Mouse (Mus musculus) embryonic facial prominence, embryonic 11.5 days (tissue): ENCODE data around the gene Pacs1. TPM values are rescaled to one million over a fixed set of nuclear protein-coding genes. Genes with fewer than 3 reads are reported as not detected.
"Not testable (repeated sequence)": the region's sequence is repeated elsewhere in the genome, so short reads cannot be mapped to it uniquely, and the experiment has no call there.

ENCODE experiments used
- ATAC-seq: fragments of 200-750 bp; cut with Nextera tagmentation; replicated peaks from 2 replicates; pipeline ENCODE4 v1.8.0; 2017; ENCODE audit warnings: low read depth; ENCODE audit not compliant: insufficient number of reproducible peaks, low FRiP score, low TSS enrichment
- DNase-seq: peaks from one replicate; pipeline ENCODE4 v3.0.0-alpha.2; 2015; ENCODE audit warnings: low spot score
- H3K27ac ChIP-seq: fragments of 300-500 bp; sonication (generic); replicated peaks from 2 replicates; pipeline ENCODE4 v1.5.1; 2014; ENCODE audit warnings: mild to moderate bottlenecking, low read depth, low read length, control low read depth
- H3K27me3 ChIP-seq: fragments of 300-500 bp; sonication (generic); 2 replicates; pipeline ENCODE4 v1.6.1; 2014; ENCODE audit warnings: mild to moderate bottlenecking, low read length, moderate library complexity, mixed read lengths; ENCODE audit not compliant: control insufficient read depth, insufficient read depth
- H3K36me3 ChIP-seq: fragments of 300-500 bp; sonication (generic); replicated peaks from 2 replicates; pipeline ENCODE4 v1.6.1; 2014; ENCODE audit warnings: low read depth, mild to moderate bottlenecking, low read length, moderate library complexity, mixed read lengths; ENCODE audit not compliant: control insufficient read depth, insufficient read depth
- H3K4me1 ChIP-seq: fragments of 300-500 bp; sonication (generic); 2 replicates; pipeline ENCODE4 v1.6.1; 2014; ENCODE audit warnings: low read length, mixed read lengths; ENCODE audit not compliant: control insufficient read depth, insufficient read depth
- H3K4me2 ChIP-seq: fragments of 300-500 bp; sonication (generic); 2 replicates; pipeline ENCODE4 v1.6.1; 2014; ENCODE audit warnings: low read depth, mild to moderate bottlenecking, control low read depth, low read length, moderate library complexity
- H3K4me3 ChIP-seq: fragments of 300-500 bp; sonication (generic); 2 replicates; pipeline ENCODE4 v1.5.1; 2014; ENCODE audit warnings: low read depth, low read length, control low read depth
- H3K9ac ChIP-seq: fragments of 300-500 bp; sonication (generic); replicated peaks from 2 replicates; pipeline ENCODE4 v1.6.1; 2014; ENCODE audit warnings: mild to moderate bottlenecking, control low read depth, low read length
- H3K9me3 ChIP-seq: fragments of 300-500 bp; sonication (generic); replicated peaks from 2 replicates; pipeline ENCODE4 v1.6.1; 2016; ENCODE audit warnings: mild to moderate bottlenecking, low read length, inconsistent platforms, mixed read lengths; ENCODE audit not compliant: control insufficient read depth
- WGBS: fragments of 180-500 bp; shearing (Covaris S2); extraction: QIAGEN DNeasy Blood & Tissue Kit; methylation state at CpG from one replicate; pipeline ENCODE4 v1.1.7; 2014; 5-methylcytosine and 5-hydroxymethylcytosine counted together
- polyA plus RNA-seq: library from polyadenylated mRNA; unstranded; fragments of >200 nt; fragmentation: Nextera tagmentation; extraction: Ambion mirVana; gene quantifications from 2 replicates; pipeline ENCODE4 v1.2.1, GENCODE M21; 2014

Gene Pacs1
- polyA plus RNA-seq, 1 experiment from 2014 or later = 24.4 TPM

DNA sequence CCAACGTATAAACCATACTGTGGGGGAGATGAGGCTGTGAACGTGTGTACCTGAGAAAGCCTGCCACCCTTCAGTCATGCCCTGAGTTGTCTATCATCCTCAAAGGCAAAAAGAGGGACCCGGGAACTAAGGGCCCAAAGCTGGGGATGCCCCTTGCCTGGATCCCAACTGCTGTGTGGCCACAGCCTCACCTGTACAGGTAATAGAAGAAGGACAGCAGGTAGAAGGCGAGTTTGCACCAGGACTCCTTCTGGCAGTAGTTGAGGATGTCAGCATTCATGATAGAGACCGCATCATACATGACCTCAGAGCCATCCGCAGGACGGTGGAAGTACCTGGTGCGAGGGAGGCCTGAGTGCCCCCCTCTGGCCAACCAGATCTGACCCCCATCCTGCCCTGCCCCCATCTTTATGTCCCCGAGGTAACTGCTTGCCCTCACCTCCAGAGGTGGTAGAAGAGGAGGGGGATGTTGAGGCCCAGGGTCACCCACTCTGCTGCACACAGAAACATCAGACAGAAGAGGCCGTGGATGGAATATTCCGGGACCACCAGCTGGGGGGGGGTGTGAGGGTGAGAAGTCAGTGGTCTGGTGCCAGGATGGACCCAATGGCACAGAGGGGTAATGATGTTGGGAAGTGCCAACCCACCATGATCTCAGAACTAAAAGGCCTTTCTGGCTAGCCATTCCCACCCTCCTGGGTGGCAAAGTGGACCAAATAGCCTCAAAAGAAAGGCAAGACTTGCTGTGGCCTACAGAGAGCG is 179.3 kb downstream of the Pacs1 start:
- Histone ChIP-seq H3K9ac (no peak overlapping the region), H3K4me3 (no peak overlapping the region), H3K4me1 (peaks cover 15% of the 10 kb centered on the region), H3K27ac (no peak overlapping the region), H3K4me2 (no peak overlapping the region), H3K9me3 (no peaks in the 10 kb centered on the region), H3K27me3 (no peaks in the 10 kb centered on the region; the same call in 1 of the 2 replicates), H3K36me3 (no peaks in the 10 kb centered on the region)
- WGBS = 76% methylated on average over 12 of the region's 12 CpGs
- DNase-seq (no peak), ATAC-seq (0 out of 2 replicates have a peak, but pooled peaks have one; percentile 1)

DNA sequence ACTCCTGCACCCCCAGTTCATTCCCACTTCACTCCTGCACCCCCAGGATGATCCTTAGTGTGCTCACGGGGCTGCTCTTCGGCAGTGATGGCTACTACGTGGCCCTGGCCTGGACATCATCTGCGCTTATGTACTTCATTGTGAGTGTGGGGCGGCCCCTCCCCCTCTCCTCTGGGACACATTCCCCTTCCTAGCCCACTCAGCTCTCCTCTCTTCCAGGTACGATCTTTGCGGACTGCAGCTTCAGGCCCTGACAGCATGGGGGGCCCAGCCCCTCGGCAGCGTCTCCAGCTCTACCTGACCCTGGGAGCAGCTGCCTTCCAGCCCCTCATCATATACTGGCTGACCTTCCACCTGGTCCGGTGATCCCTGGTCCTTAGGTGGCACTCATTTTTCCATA is 180.8 kb downstream of the Pacs1 start:
- no peak for DNase-seq
- Histone ChIP-seq H3K9me3 (no peaks in the 10 kb centered on the region), H3K4me2 (no peak overlapping the region; the same call in 1 of the 2 replicates), H3K4me3 (no peak overlapping the region), H3K27ac (no peak overlapping the region), H3K9ac (no peak overlapping the region), H3K36me3 (no peaks in the 10 kb centered on the region), H3K27me3 (no peaks in the 10 kb centered on the region; the same call in 1 of the 2 replicates), H3K4me1 (peaks cover 17% of the 10 kb centered on the region)
- WGBS = 85% methylated on average over 9 of the region's 10 CpGs
- ATAC-seq = no peak

DNA sequence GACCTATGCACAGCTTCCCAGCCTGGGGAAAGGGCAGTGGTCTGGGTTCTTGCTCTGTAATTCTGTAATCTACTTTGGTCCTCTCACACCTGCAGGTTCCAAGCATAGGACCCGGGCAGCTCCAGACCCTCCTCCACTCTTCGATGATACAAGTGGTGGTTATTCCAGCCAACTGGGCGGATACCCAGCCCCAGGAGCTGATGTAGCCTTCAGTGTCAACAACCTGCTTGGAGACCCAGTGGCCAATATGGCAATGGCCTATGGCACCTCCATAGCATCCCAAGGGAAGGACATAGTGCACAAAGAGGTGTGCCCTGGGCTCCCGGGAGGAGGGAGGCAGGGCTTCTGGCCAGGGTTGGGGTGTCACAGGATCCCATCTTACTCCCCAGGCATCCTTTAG is 183.6 kb downstream of the Pacs1 start:
- WGBS = 87% methylated on average over 4 of the region's 4 CpGs
- Histone ChIP-seq H3K9me3 (no peaks in the 10 kb centered on the region), H3K4me3 (peak overlapping the region; percentile 72), H3K4me2 (peak overlapping the region; percentile 77), H3K27ac (no peak overlapping the region), H3K36me3 (no peaks in the 10 kb centered on the region), H3K27me3 (peaks cover 18% of the 10 kb centered on the region), H3K4me1 (peaks cover 13% of the 10 kb centered on the region), H3K9ac (no peak overlapping the region; the same call in 1 of the 2 replicates)
- ATAC-seq = no peak
- no peak for DNase-seq

DNA sequence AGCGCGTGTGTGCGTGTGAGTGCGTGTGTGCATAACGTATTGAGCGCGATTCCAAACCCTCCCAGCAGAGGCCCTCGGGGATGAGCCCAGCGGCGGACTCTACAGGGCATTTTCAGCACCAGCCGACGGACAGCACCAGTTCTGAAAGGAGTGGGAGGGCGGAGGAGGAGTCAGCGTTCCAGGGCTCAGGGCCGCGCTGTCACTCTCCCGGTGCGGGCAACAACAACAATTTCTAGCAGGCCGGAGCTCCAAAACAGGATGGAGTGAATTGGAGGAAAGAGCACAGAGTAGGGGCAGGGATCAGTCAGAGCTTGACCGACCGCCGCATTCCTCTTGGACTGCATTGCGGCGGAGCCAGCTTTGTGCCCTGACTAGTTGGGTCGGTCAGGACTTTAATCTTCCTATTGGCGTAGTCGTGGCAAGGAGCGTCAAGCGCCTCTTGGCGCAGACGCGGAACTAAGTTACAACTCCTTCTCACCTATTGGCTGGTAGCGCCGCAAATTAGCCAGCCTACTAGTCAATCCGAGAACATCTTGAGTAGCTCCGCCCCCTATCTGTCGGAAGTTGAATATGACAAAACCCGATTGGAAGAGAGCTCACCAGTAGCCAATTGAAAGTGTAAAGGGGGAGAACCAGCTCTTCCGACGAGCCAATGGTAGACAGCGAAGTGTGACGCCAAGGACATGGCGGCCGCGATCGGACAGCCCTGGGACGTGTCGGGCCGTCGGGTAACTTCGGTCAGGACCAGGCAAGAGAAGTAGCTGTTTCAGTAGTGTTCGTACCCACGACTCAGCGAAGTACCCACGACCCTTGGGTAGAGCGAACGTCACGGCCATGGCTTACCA is 184.8 kb downstream of the Pacs1 start, which contains the start of gene Yif1a:
Gene Yif1a (plus strand): TSS at position 655 of the 845 bp plus-strand sequence.
- DNase-seq (peak; percentile 98), ATAC-seq (peak; percentile 94)
- Histone ChIP-seq H3K36me3 (no peaks in the 10 kb centered on the region), H3K9me3 (no peaks in the 10 kb centered on the region), H3K9ac (peak within 1 kb of the TSS; percentile 68), H3K4me1 (peaks cover 13% of the 10 kb centered on the region), H3K4me3 (peak within 1 kb of the TSS; percentile 72), H3K27me3 (peaks cover 28% of the 10 kb centered on the region), H3K27ac (no peak within 1 kb of the TSS), H3K4me2 (peak within 1 kb of the TSS; percentile 77)
- under 1% methylated on average over 58 of the region's 58 CpGs for WGBS

DNA sequence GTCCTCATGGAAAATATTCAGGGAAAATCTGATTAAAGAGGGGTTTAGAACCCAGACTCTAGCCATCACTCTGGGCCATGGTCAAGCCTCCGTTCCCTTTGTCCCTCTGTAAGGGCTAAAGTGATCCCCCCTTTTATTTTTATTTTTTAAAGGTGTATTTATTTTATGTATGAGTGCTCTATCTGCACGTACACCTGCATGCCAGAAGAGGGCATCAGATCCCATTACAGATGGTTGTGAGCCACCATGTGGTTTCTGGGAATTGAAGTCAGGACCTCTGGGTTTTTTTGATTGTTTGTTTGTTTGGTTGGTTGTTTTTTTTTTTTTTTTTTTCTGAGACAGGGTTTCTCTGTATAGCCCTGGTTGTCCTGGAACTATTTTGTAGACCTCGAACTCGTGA is 186.4 kb downstream of the Pacs1 start:
- ATAC-seq, DNase-seq, H3K4me3 ChIP-seq, H3K36me3 ChIP-seq, H3K27ac ChIP-seq, H3K9me3 ChIP-seq, H3K4me2 ChIP-seq, H3K9ac ChIP-seq: not testable (repeated sequence)
- Histone ChIP-seq H3K4me1 (peaks cover 13% of the 10 kb centered on the region), H3K27me3 (peaks cover 43% of the 10 kb centered on the region)
- 53% methylated on average over 4 of the region's 4 CpGs for WGBS

DNA sequence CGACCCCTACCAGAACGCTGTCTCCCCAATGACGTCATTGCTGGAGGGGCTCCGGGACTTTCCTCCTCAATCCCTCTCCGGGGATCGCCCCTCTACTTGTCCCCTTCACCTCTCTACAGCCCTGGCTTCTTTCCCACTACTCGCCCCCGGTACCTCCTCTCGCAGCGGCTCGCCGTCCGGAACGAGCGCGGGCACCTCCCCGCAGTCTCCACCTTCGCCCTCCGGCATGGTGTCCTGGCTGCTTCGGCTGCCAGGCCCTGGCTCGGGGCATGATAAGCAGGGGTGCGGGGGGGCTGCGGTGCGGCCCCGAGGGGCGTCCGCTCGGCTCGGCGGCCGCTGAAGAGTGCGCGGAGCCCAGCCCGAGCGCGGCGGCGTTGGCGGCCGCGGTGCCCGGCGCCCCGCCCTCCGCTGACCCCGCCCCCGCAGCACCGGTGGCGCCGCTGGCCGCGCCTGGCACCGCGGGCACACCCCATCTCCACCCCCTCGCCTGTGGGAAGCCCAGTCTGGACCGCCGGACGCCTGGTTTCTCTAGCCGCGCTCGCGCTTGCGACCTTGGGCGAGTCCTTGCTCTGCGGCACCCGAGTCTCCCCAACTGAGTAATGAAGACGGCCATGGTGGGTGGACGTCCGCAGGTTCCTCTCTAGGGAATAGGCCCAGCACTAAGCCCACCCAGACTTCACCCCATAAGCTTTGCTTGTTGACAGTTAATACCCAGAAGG is 187.6 kb downstream of the Pacs1 start, which contains the start of gene Tmem151a:
Gene Tmem151a (minus strand): TSS at position 387 of the 719 bp plus-strand sequence.
- Histone ChIP-seq H3K36me3 (no peaks in the 10 kb centered on the region), H3K4me3 (peak within 1 kb of the TSS; percentile 40), H3K4me1 (peaks cover 13% of the 10 kb centered on the region), H3K27ac (no peak within 1 kb of the TSS), H3K27me3 (peaks cover 51% of the 10 kb centered on the region), H3K4me2 (peak within 1 kb of the TSS; percentile 83), H3K9me3 (no peaks in the 10 kb centered on the region), H3K9ac (no peak within 1 kb of the TSS; the same call in 1 of the 2 replicates)
- no peak for ATAC-seq
- 1% methylated on average over 66 of the region's 69 CpGs for WGBS
- no peak for DNase-seq

DNA sequence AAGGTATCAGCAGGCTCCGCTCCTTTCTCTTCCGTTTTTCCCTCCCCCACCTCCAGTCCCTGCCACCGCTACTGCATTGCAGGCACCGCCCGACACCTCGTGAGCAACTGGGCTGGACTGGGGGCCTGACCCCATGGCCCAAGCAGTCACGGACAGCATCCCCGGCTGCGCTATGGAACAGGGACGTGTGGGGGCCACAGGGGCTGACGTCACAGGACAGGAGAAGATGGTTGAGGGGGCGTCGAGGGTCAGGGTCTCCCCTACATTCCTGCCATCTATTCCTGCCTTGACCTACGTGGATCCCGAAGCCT is 188.1 kb downstream of the Pacs1 start:
- DNase-seq (no peak), ATAC-seq (no peak)
- Histone ChIP-seq H3K4me1 (peaks cover 13% of the 10 kb centered on the region), H3K4me3 (no peak overlapping the region; the same call in 1 of the 2 replicates), H3K27ac (no peak overlapping the region), H3K27me3 (peaks cover 51% of the 10 kb centered on the region), H3K9ac (no peak overlapping the region), H3K9me3 (no peaks in the 10 kb centered on the region), H3K4me2 (peak overlapping the region; percentile 83), H3K36me3 (no peaks in the 10 kb centered on the region)
- 2% methylated on average over 14 of the region's 15 CpGs for WGBS
